Comparison of ENCODE assay signal across 9 mouse cellular contexts in genomic region chr5:36900189-36900619, GRCm38 (mm10). TPM values are rescaled to one million over a fixed set of nuclear protein-coding genes. Genes with fewer than 3 reads are reported as not detected.
DNase-seq lines count a peak whose midpoint lies in the region.
"Had no signal": no experiment of that assay in that cellular context is flagged by ENCODE, and none has a peak within 500 bp of the region (broad histone marks: within the 10 kb centered on the region; RNA-seq: fewer than 3 reads in every experiment).

No protein-coding gene starts in this region.

- intact Hi-C loops in gastrocnemius, postnatal 14 days (cut with DNase I; ENCODE audit: low total_unique reads), result no loop called here
- intact Hi-C loops in heart, postnatal 25 days (cut with DNase I), result no loop called here

- DNase-seq in gastrocnemius, postnatal 14 days, result peak; percentile 12
- DNase-seq in gastrocnemius, postnatal 10 days, result no peak
- peak; percentile 75 for DNase-seq in retina, postnatal 1 day
- DNase-seq in retina, embryonic 14.5 days (ENCODE audit: low spot score), result no peak
- peak; percentile 4 for DNase-seq in heart, postnatal 25 days (ENCODE audit: low spot score)
- peak; percentile 47 for DNase-seq in ovary, postnatal 14 days (ENCODE audit: low spot score)
- no peak for DNase-seq in urinary bladder, postnatal 36 days (ENCODE audit: low spot score in 2 of 2)
- DNase-seq in gastrocnemius, postnatal 25 days, result no peak

RNA-seq across cellular contexts. Expression of gene Ppp2r2c, which starts 31.9 kb away (rescaled TPM):
- under 1 TPM; 0.24 to 0.70 TPM for total RNA-seq in gastrocnemius, postnatal 14 days (2021)
- 1 to 10 TPM; 1.2 TPM for total RNA-seq in gastrocnemius, postnatal 10 days (2021)
- total RNA-seq in heart, postnatal 25 days (2021), result under 1 TPM; 0.17 to 0.18 TPM
- under 1 TPM; 0.41 to 0.70 TPM for total RNA-seq in gastrocnemius, postnatal 25 days (2021)
- total RNA-seq: common myeloid progenitor, adult 5-6 weeks had no signal

Comparison
In these comparisons a context has a peak if more than half of its experiments do, and no peak if none do; other contexts are left out.
1. DNase-seq: peak in gastrocnemius, postnatal 14 days (single experiment), retina, postnatal 1 day (single experiment), heart, postnatal 25 days (single experiment) and ovary, postnatal 14 days (single experiment); none in gastrocnemius, postnatal 10 days (single experiment), retina, embryonic 14.5 days (single experiment), urinary bladder, postnatal 36 days (0 of 2) and gastrocnemius, postnatal 25 days (single experiment).